Mouse (Mus musculus) embryonic facial prominence, embryonic 15.5 days (tissue): Measurements from ENCODE around the gene Sema4g. TPM values are rescaled to one million over a fixed set of nuclear protein-coding genes. Genes with fewer than 3 reads are reported as not detected.

Experiments used
- ATAC-seq: fragments of 200-750 bp; cut with Nextera tagmentation; 2 replicates; pipeline ENCODE4 v1.8.0; 2017; ENCODE audit warnings: low read depth, moderate TSS enrichment; ENCODE audit not compliant: insufficient number of reproducible peaks, low FRiP score, low TSS enrichment
- H3K27ac ChIP-seq: fragments of 300-500 bp; sonication (generic); replicated peaks from 2 replicates; pipeline ENCODE4 v1.5.1; 2015; ENCODE audit warnings: mild to moderate bottlenecking, inconsistent platforms
- H3K27me3 ChIP-seq: fragments of 300-500 bp; sonication (generic); 2 replicates; pipeline ENCODE4 v1.6.1; 2015; ENCODE audit warnings: inconsistent platforms
- H3K36me3 ChIP-seq: fragments of 300-500 bp; sonication (generic); 2 replicates; pipeline ENCODE4 v1.6.1; 2015; ENCODE audit warnings: mild to moderate bottlenecking, inconsistent platforms
- H3K4me1 ChIP-seq: fragments of 300-500 bp; sonication (generic); 2 replicates; pipeline ENCODE4 v1.6.1; 2015; ENCODE audit warnings: inconsistent platforms
- H3K4me2 ChIP-seq: fragments of 300-500 bp; sonication (generic); replicated peaks from 2 replicates; pipeline ENCODE4 v1.6.1; 2015; ENCODE audit warnings: mild to moderate bottlenecking, inconsistent platforms
- H3K4me3 ChIP-seq: fragments of 300-500 bp; sonication (generic); replicated peaks from 2 replicates; pipeline ENCODE4 v1.5.1; 2015; ENCODE audit warnings: mild to moderate bottlenecking, inconsistent platforms
- H3K9ac ChIP-seq: fragments of 300-500 bp; sonication (generic); 2 replicates; pipeline ENCODE4 v1.6.1; 2015; ENCODE audit warnings: inconsistent platforms
- H3K9me3 ChIP-seq: fragments of 300-500 bp; sonication (generic); replicated peaks from 2 replicates; pipeline ENCODE4 v1.6.1; 2016; ENCODE audit warnings: inconsistent platforms
- WGBS: fragments of 180-500 bp; shearing (Covaris S2); methylation state at CpG from one replicate; pipeline ENCODE4 v1.1.7; 2015; 5-methylcytosine and 5-hydroxymethylcytosine counted together
- polyA plus RNA-seq: library from polyadenylated mRNA; unstranded; fragments of >200 nt; fragmentation: Nextera tagmentation; extraction: Ambion mirVana; gene quantifications from 2 replicates; pipeline ENCODE4 v1.2.1, GENCODE M21; 2015

Sema4g gene
- polyA plus RNA-seq, 1 experiment from 2014 or later, result 5.9 TPM

- Histone ChIP-seq H3K9ac (no peak overlapping the region), H3K4me3 (no peak overlapping the region), H3K9me3 (no peaks in the 10 kb centered on the region), H3K36me3 (no peaks in the 10 kb centered on the region), H3K4me1 (no peaks in the 10 kb centered on the region), H3K27me3 (peaks cover 19% of the 10 kb centered on the region), H3K4me2 (no peak overlapping the region), H3K27ac (no peak overlapping the region)
- 47% methylated on average over 13 of the region's 13 CpGs for WGBS
- ATAC-seq, result no peak
Observed at GRCm38 (mm10) chr19:45040214-45040613, 51.3 kb downstream of the Sema4g start.

GRCm38 (mm10) chr19:45044389-45044927 lies 55.6 kb downstream of the Sema4g start:
- Histone ChIP-seq H3K9ac (no peak overlapping the region), H3K27ac (no peak overlapping the region), H3K4me2 (no peak overlapping the region), H3K4me1 (peaks cover 29% of the 10 kb centered on the region), H3K9me3 (no peaks in the 10 kb centered on the region), H3K36me3 (no peaks in the 10 kb centered on the region), H3K27me3 (peaks cover 24% of the 10 kb centered on the region), H3K4me3 (no peak overlapping the region)
- no peak for ATAC-seq
- WGBS, result 62% methylated on average over 11 of the region's 11 CpGs

- Histone ChIP-seq H3K4me2 (no peak overlapping the region), H3K9me3 (no peaks in the 10 kb centered on the region), H3K4me1 (peaks cover 31% of the 10 kb centered on the region), H3K27ac (no peak overlapping the region), H3K4me3 (no peak overlapping the region), H3K36me3 (no peaks in the 10 kb centered on the region), H3K27me3 (peaks cover 19% of the 10 kb centered on the region), H3K9ac (no peak overlapping the region)
- WGBS, result 32% methylated on average over 15 of the region's 15 CpGs
- ATAC-seq, result no peak
Observed at GRCm38 (mm10) chr19:45045236-45045635, 56.3 kb downstream of the Sema4g start.

GRCm38 (mm10) chr19:45045651-45046050 lies 56.8 kb downstream of the Sema4g start, which contains the start of gene Pdzd7:
Pdzd7 (minus strand) TSS chr19:45045717.
- peak within 1 kb of the TSS; percentile 91 for H3K4me2 ChIP-seq
- H3K36me3 ChIP-seq, result no peaks in the 10 kb centered on the region

GRCm38 (mm10) chr19:45046523-45047321 lies 57.8 kb downstream of the Sema4g start:
- peak; percentile 35; the same call in 1 of the 2 replicates for ATAC-seq
- peaks cover 5% of the 10 kb centered on the region for H3K36me3 ChIP-seq
- 0 out of 2 replicates have a peak overlapping the region, but pooled peaks have one; percentile 29 for H3K9ac ChIP-seq
- peak overlapping the region; percentile 61 for H3K4me3 ChIP-seq
- 2% methylated on average over 34 of the region's 34 CpGs for WGBS
- H3K4me2 ChIP-seq, result peak overlapping the region; percentile 91
- peaks cover 31% of the 10 kb centered on the region for H3K4me1 ChIP-seq
- peak overlapping the region; percentile 97 for H3K27ac ChIP-seq
- peaks cover 15% of the 10 kb centered on the region for H3K27me3 ChIP-seq
- H3K9me3 ChIP-seq, result no peaks in the 10 kb centered on the region

More at GRCm38 (mm10) chr19:45045651-45046050, 56.8 kb downstream of the Sema4g start, which contains the start of gene Pdzd7:
- no peak within 1 kb of the TSS for H3K9ac ChIP-seq
- peak within 1 kb of the TSS; percentile 61 for H3K4me3 ChIP-seq
- H3K27ac ChIP-seq, result no peak within 1 kb of the TSS
- no peak for ATAC-seq
- H3K27me3 ChIP-seq, result peaks cover 15% of the 10 kb centered on the region
- 74% methylated on average over 5 of the region's 5 CpGs for WGBS
- no peaks in the 10 kb centered on the region for H3K9me3 ChIP-seq
- H3K4me1 ChIP-seq, result peaks cover 31% of the 10 kb centered on the region

- Histone ChIP-seq H3K27ac (peak within 1 kb of the TSS; percentile 97), H3K4me3 (peak within 1 kb of the TSS; percentile 61), H3K36me3 (peaks cover 12% of the 10 kb centered on the region), H3K4me1 (peaks cover 31% of the 10 kb centered on the region), H3K9me3 (no peaks in the 10 kb centered on the region), H3K9ac (peak within 1 kb of the TSS; percentile 29), H3K27me3 (peaks cover 15% of the 10 kb centered on the region), H3K4me2 (peak within 1 kb of the TSS; percentile 91)
- ATAC-seq, result peak; percentile 77
- WGBS, result under 1% methylated on average over 26 of the region's 26 CpGs
Observed at GRCm38 (mm10) chr19:45047417-45047934, 58.6 kb downstream of the Sema4g start, which contains the start of gene Sfxn3. Sfxn3 (plus strand) TSS chr19:45047503.

- Histone ChIP-seq H3K9ac (peak overlapping the region; percentile 29), H3K4me3 (peak overlapping the region; percentile 61), H3K36me3 (peaks cover 18% of the 10 kb centered on the region), H3K4me1 (peaks cover 31% of the 10 kb centered on the region), H3K27me3 (peaks cover 15% of the 10 kb centered on the region; the same call in 1 of the 2 replicates), H3K9me3 (no peaks in the 10 kb centered on the region), H3K27ac (peak overlapping the region; percentile 97), H3K4me2 (peak overlapping the region; percentile 91)
- 13% methylated on average over 11 of the region's 11 CpGs for WGBS
- peak; percentile 67 for ATAC-seq
Observed at GRCm38 (mm10) chr19:45047935-45048643, 59.2 kb downstream of the Sema4g start.

GRCm38 (mm10) chr19:45048644-45049365 lies 59.9 kb downstream of the Sema4g start:
- H3K27ac ChIP-seq, result peak overlapping the region; percentile 97
- peaks cover 31% of the 10 kb centered on the region for H3K4me1 ChIP-seq
- ATAC-seq, result no peak
- H3K27me3 ChIP-seq, result peaks cover 12% of the 10 kb centered on the region; the same call in 1 of the 2 replicates
- peaks cover 25% of the 10 kb centered on the region for H3K36me3 ChIP-seq
- H3K4me3 ChIP-seq, result peak overlapping the region; percentile 61
- no peaks in the 10 kb centered on the region for H3K9me3 ChIP-seq
- peak overlapping the region; percentile 91 for H3K4me2 ChIP-seq
- WGBS, result 74% methylated on average over 12 of the region's 12 CpGs
- peak overlapping the region; percentile 29; the same call in 1 of the 2 replicates for H3K9ac ChIP-seq

- Histone ChIP-seq H3K27me3 (peaks cover 11% of the 10 kb centered on the region; the same call in 1 of the 2 replicates), H3K36me3 (peaks cover 25% of the 10 kb centered on the region), H3K4me2 (no peak overlapping the region), H3K9ac (no peak overlapping the region), H3K27ac (no peak overlapping the region), H3K9me3 (no peaks in the 10 kb centered on the region), H3K4me1 (peaks cover 37% of the 10 kb centered on the region), H3K4me3 (no peak overlapping the region)
- no peak for ATAC-seq
- 69% methylated on average over 9 of the region's 9 CpGs for WGBS
Observed at GRCm38 (mm10) chr19:45049523-45049922, 60.6 kb downstream of the Sema4g start.
